Mouse (Mus musculus) C2C12 (cell line): Measurements from ENCODE around the gene D930020B18Rik.

Experiments used
- CEBPB ChIP-seq: IDR thresholded peaks from one replicate; pipeline ENCODE4 v1.6.1; 2011; ENCODE audit warnings: low read depth, mild to moderate bottlenecking, control low read depth, moderate library complexity
- CTCF ChIP-seq: IDR thresholded peaks from one replicate; pipeline ENCODE4 v1.5.1; 2011; ENCODE audit not compliant: control insufficient read depth, insufficient read depth, insufficient read length
- MYOD1 ChIP-seq: IDR thresholded peaks from one replicate; pipeline ENCODE4 v1.6.1; 2011; ENCODE audit warnings: low read depth; ENCODE audit not compliant: control insufficient read depth, insufficient read length
- MYOG ChIP-seq: IDR thresholded peaks from one replicate; pipeline ENCODE4 v1.6.1; 2011; ENCODE audit not compliant: control insufficient read depth, insufficient read length; ENCODE audit errors: extremely low read depth
- USF1 ChIP-seq: IDR thresholded peaks from one replicate; pipeline ENCODE4 v1.6.1; 2011; ENCODE audit warnings: low read depth, mild to moderate bottlenecking, control low read depth, moderate library complexity

- no peak for TF ChIP-seq CTCF
- no peak for TF ChIP-seq USF1
- TF ChIP-seq MYOD1: no peak
- TF ChIP-seq MYOG: no peak
- no peak for TF ChIP-seq CEBPB
Measured at GRCm38 (mm10) chr10:121703619-121704018, 62.2 kb downstream of the D930020B18Rik start.
